Mouse (Mus musculus): Measurements from ENCODE around the gene Xirp1.

DNA sequence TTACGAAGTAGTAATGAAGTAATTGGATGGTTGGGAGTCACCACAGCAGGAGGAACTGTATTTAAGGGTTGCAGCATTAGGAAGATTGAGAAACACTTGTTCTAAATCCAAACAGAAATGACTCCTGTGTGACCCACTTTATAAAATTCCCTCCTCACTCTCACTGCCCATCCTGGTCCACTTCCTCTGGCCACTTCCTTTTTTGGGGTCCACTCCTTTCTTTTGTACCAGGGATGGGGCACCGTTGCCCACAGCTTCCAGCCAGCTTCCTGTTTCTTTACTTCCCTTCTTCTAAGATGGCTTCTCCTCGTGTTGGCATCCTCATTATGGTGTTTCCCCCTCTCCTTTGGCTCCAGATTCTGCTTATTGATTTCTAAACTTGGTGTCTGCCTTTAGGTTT is 35.3 kb upstream of the Xirp1 start:
- no peak for TF ChIP-seq CTCF (IDR thresholded peaks at IDR 0.05; ENCODE audit: low read depth, low read length)
- TF ChIP-seq POLR2A (IDR thresholded peaks at IDR 0.05; ENCODE audit: borderline replicate concordance, low read depth, low read length): no peak

Measured in bone marrow macrophage, adult 2 months (primary cell).